Mouse (Mus musculus) adrenal gland, adult 18-20 months (tissue): ENCODE data around the gene Slc22a8. TPM values are rescaled to one million over a fixed set of nuclear protein-coding genes. Genes with fewer than 3 reads are reported as not detected.

Experiments used
- DNase-seq, 2 experiments: peaks; one replicate each; pipeline ENCODE4 v3.0.0; 2021 to 2022; ENCODE audit warnings: low spot score in 2 of 2
- total RNA-seq, 2 experiments: library from RNA; stranded (reverse); gene quantifications; 1 replicate in 1 of 2; 2 replicates in 1 of 2; pipeline ENCODE4 v1.2.3; 2021

Gene Slc22a8
- total RNA-seq, 2 experiments from 2014 or later: 0.16 to 0.33 TPM

DNA sequence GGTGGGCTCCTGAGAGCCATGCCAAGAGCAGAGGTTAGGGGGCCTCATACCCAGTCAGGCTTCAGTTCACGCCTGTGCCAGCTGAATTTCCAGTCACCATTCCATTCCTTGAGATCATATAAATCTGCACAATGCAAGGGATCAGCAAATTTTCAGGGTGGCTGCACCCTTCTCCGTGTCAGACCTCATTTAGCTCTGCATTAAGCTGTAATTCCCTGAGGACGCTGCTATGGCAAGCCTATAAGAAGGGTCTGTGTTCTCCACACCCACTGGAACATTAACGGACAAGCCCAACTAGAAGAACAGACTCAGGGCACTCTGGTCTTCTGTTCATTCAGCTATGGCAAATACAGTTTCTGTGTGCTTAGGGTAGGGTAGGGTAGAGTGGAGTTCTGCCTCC is 6.2 kb downstream of the Slc22a8 start:
- DNase-seq: no peak

DNA sequence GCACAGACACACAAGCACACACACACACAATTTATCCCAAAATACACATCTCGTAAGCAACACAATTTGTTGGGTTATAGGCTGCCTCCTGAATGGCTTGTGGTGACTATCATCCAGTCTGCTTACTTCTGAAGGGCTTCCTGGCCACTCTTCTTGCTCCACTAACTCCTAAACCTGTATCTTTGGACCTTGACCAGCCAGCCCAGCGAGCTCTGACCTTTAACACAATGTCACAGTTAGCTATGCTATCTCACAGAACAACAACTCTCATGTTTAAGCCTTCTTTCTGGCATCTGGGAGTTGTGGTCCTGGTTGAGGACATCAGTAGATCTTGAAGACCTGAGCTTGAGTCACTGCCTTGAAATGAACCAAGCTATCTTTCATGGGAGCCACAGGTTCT is 8.2 kb downstream of the Slc22a8 start:
- no peak for DNase-seq

GRCm38 (mm10) chr19:8601922-8602321 is 10.9 kb downstream of the Slc22a8 start:
- DNase-seq: no peak

DNA sequence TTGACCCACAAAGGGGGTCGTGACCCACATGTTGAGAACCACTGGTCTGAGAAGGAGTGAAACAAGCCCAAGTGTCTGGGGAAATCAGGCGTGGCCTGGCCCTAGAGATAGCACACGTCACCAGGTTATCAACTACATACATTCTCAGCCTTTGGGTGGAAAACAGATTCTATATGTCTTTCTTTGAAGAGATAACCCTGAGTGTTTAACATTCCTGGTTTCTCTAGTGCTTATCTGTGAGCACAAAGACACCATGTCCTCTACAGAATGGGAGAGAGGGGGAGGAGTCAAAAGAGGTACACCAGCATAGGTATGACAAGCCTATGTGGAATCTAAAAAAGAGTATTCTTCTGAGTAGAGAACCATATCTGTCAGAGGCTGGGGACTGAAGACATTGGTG is 11.9 kb downstream of the Slc22a8 start:
- DNase-seq: no peak

DNA sequence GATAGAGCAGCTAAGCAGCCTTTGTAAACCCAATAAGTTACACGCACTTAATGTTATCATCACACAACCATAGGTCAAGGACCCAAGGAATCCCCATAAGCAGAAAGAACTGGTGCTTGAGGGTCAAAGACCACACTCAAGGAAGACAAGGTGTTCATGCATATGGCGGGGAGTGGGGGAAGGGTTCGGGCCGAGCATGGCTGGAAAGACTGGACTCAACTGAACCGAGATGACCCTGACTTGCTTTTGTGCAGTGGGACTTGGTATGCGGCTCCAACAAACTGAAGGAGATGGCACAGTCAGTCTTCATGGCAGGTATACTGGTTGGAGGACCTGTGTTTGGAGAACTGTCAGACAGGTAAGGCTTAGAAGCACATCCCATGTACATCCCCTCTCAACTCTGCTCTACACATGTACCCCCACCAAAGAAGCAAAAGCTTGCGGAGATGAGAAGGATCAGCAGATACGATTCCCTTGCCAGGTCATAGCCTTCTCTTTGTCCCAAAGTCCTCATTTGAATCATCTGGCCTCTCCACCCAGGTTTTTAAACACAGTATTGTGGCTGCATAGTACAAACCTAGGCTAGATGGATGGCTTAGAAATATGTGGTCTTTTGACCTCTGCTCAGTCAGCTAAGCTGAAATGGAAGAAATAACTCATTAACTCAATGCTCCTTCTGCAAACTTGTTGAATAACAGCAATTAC is 13.6 kb downstream of the Slc22a8 start:
- no peak for DNase-seq

DNA sequence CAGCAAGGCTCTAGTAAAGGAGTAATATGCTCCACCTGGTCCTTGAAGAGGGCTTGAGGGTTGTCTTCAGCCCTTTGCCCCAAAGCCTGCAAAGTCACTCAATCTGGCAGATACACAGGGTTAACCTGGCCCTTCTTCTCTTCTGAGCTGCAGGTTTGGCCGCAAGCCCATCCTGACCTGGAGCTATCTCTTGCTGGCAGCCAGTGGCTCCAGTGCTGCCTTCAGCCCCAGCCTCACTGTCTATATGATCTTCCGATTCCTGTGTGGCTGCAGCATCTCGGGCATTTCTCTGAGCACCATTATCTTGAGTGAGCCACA is 14.1 kb downstream of the Slc22a8 start:
- no peak for DNase-seq

DNA sequence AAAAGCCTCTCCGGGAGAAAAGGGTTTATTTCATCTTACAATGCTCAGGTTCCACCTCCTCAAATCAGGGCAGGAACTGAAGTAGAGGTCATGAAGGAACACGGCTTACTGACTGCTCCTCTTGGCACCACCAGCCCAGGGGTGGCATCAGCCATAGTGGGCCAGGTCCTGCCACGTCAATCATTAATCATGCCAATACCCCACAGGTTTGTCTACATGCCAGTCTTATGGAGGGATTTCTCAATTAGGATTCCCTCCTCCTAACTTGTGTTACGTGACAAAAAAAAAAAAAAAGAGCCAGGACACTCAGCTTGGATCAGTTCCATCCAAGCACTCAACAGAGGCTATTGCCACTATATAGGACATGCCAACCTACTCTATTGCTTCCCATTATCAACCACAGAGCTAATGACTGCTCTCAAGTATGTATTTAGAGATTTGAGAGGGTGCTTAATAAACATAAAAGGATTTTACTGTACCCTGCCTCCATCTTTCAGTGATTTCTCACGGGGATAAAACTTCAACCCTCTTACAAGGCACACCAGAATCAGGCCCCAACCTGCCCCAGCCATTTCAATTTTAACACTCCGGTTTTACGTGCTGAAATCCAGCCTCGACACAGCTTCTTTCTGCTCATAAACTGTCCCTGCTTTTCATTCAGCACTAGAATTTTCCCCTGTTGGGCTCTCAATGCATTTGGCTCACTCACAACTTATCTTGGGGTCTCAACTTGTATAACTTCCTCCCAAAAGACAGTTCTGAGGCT is 20.5 kb downstream of the Slc22a8 start:
- no peak for DNase-seq

DNA sequence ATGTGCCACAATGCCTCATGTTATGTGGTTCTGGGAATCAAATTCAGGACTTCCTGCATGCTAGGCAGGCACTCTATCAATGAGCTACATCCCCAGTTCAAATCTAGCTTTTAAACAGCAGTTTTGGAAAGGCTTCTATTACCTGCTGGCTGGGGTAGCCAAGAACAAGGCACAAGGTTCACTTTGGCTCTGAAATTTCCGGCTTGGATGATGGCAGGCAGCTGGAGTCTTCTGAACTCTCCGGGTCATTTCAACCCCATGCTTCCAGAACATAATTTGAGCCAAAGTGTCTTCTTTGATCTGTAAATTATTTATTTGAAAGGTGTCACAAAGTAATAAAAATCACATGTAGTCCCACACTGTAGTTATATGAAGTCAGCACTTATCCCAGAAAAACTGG is 22.1 kb downstream of the Slc22a8 start:
- DNase-seq: no peak

GRCm38 (mm10) chr19:8614343-8614742 is 23.3 kb downstream of the Slc22a8 start:
- DNase-seq: no peak

DNA sequence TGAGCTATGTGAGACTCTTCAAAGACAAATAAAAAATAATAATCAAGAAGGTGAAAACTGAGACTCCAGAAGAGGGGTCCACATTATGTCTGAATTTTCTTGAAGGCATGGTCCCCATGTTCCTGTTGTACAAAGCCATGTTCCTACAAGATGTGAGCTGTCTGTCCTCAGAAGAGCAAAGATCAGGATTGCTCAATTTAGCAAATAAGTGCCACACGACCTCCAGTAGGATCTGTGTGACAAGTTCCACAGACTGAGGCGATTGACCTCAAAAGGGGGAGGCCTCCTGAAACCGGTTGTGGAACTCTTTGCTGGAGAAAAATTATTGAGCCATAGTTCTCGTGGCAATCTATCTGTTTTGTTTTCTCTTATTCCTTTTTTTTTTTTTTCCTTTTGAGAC is 25.3 kb downstream of the Slc22a8 start:
- DNase-seq: no peak

DNA sequence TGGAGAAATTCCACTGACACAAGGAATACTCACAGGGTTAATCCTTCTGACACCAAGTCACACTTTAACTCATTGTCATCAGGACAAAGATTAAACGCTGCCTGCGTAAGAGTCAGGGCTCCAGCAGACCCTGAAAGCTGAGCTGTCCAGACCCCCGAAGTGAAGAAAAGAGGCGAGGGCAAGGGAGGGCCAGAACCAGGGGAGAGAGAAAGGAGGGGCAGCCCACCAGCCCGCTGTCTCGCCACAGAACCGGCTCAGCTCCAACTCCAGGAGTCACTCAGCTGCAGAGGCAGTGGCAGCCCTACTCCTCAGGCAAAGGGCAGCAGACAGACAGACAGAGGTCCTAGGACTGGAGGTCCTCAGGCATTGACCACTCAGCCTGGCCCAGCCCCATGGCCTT is 26.9 kb downstream of the Slc22a8 start, which contains the start of gene Slc22a6:
TSS of gene Slc22a6 (plus strand) at position 136 of the 400 bp plus-strand sequence.
- no peak for DNase-seq

GRCm38 (mm10) chr19:8621098-8621497 is 30.0 kb downstream of the Slc22a8 start:
- no peak for DNase-seq

DNA sequence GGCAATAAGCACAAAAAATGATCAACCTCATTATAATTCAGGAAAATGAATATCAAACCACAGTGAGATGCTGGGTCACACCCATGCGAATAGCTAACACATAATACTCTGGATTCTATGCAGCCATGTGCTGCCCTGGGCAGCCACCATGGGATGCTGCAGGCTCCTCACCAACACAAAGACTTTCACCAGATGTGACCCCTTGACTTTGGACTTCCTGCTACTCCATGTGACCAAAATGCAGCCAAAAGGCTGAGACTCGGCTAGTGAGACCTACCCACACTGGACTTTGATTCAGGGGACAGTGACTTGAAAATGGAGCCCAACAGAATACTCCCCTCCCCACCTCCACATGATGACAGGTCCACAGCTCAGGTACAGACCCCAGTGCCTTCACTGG is 39.2 kb downstream of the Slc22a8 start:
- DNase-seq: no peak

- DNase-seq: no peak
Observed at GRCm38 (mm10) chr19:8630826-8631225, 39.8 kb downstream of the Slc22a8 start.

- DNase-seq: no peak
Observed at GRCm38 (mm10) chr19:8632029-8632428, 41.0 kb downstream of the Slc22a8 start.

DNA sequence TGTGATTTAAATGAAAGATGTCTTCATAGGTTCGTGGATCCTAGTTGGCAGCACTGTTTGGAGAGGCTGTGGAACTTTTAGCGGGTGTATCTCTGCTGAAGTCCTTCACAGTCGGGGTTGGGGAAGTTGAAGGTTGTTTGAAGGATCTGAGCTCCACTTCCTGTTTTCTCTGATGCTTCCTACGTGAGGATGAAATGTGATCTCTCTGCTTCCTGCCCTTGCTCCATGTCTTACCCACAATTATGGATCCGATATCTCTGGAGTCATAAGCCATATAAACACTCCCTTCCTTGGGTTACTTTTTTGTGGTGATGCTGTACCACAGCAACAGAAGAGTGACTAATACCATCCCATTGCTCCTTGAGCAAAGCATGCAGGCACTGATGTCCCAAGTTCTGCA is 51.0 kb downstream of the Slc22a8 start:
- DNase-seq: no peak

GRCm38 (mm10) chr19:8646393-8646792 is 55.3 kb downstream of the Slc22a8 start:
- no peak for DNase-seq

DNA sequence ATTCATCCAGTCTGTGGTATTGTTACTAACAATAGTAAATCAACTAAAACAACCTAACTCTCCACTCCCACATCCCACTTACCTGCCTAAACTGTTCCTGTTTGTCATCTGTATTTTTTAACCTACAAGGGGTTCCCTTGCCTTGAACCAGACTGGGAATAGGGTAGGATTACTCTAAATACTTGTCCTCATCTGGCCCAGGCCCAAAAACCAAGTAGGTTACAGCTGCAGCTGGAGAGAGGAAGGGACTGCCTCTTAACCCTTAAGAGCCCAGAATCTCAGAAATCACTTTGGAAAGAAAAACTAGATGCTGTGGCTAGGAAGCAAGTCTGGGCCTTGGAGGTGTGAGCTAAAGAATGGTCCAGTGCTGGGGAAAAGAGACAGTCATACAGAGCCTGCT is 64.8 kb downstream of the Slc22a8 start:
- no peak for DNase-seq

GRCm38 (mm10) chr19:8656341-8656740 is 65.3 kb downstream of the Slc22a8 start:
- DNase-seq: no peak
